Mouse (Mus musculus) adrenal gland, adult 8-10 months (tissue): ENCODE data around the gene Rgs2. TPM values are rescaled to one million over a fixed set of nuclear protein-coding genes. Genes with fewer than 3 reads are reported as not detected.

ENCODE experiments used
- DNase-seq: peaks from one replicate; pipeline ENCODE4 v3.0.0; 2022
- total RNA-seq, 4 experiments: library from RNA; stranded (reverse); gene quantifications; 2 replicates each; pipeline ENCODE4 v1.2.4; 2022

Rgs2 gene
- total RNA-seq, 4 experiments from 2014 or later: 180 to 417 (median 331) TPM

DNA sequence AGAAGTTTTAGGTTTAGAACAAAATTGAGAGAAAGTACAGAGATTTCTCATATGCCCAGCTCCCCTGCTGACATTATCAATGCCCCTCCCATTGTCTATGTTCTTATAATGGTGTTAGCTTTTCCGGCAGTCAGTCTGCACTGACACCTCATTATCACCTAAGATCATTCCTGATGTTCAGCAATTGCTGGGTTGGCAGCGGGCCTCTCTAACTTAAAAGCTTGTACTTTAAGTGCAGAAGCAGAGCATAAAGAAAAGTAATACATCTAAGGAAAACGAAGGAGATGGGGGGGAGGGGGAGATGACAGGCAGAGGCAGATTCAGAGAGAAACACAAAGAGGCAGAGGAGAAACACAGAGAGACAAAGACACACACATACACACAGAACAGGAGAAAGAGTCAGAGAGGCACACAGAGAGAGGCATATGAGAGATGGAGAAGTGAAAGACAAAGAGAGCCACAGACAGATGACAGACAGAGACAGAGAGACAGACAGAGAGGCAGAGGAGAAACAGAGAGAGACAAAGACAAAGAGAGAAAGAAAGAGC lies 21.1 kb downstream of the Rgs2 start:
- DNase-seq: no peak

DNA sequence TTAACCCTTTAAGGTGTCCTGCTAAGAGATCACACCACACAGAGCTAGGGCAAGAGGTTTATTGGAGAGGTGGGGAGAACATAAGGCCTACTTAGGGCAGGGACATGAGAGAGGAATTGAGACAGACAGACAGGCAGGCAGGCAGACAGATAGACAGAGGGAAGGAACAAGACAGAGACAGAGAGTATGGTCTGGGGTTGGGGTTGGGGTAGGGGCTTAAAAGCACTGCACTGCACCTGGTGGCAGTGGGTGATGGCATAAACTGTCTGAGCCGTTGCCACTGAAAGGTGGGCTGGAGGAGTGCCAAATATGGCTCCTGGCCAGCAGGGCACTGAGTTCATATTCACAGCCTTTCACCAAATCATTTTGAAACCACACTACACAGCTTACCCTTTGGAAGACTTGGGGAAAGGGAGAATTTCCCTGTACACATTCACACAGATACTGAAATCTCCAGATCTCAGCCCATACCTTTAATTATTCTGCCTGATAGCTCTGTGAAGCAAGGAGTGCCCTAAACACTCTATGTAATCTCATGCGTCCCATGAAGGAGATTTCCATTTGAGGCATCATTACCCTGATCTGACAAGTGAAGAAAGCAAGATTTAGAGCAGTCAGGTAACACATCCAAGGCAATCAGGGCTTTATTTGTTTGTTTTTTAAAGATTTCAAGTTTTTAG lies 21.7 kb downstream of the Rgs2 start:
- no peak for DNase-seq

DNA sequence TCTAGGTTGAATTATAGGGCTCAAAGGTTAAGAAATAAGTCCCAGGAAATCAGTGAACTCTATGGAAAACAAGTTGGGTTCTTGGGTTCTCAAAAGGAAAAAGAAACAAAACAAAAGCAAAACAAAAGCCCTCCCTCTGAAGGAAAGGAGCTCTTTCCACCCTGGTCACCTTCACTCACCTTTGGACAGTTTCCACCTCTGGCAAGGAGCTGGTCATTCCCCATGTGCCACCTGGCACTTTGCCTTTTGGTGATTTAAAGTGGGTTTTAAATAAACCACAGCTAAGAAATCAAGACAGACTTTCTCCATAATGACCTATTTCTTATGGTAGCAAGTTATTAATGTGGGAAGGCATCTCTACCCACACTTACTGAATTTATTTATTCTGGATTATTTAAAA lies 23.1 kb downstream of the Rgs2 start:
- DNase-seq: no peak

DNA sequence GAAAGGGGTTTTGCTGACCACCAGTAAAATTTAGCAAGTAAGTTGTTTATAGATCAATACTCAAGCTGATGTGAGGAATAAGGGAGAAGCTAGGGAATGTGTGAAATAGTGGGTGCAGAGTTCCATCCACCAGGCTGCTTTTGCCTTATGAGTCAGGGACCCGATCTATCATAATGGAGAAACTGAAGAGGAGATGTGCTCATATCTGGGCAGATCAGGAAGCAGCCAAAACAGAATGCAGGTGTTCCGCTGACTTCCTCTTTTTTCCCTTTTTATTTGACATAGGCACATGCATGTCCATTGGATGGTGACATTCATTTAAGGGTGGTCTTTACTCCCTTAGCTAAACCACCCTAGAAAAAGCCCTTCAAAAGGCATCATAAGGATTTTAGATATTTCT lies 29.3 kb downstream of the Rgs2 start:
- DNase-seq: no peak

DNA sequence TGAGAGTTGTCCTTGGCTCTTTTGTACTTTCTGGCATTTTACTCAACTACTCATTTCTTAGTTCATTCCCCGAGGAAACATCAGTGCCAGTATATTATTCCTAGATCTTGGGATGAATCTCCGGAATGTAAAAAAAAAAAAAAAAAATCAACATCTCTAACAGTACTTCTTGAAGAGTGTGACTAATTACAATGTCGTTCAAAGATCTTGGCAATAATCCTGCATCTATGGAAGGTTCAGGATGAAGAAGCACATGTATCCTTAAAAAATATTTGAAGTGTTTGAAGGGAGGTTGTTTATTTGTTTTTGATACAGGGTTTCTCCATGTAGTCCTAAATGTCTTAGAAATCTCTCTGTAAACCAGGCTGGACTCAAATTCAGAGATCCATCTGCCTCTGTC lies 41.7 kb downstream of the Rgs2 start:
- no peak for DNase-seq

DNA sequence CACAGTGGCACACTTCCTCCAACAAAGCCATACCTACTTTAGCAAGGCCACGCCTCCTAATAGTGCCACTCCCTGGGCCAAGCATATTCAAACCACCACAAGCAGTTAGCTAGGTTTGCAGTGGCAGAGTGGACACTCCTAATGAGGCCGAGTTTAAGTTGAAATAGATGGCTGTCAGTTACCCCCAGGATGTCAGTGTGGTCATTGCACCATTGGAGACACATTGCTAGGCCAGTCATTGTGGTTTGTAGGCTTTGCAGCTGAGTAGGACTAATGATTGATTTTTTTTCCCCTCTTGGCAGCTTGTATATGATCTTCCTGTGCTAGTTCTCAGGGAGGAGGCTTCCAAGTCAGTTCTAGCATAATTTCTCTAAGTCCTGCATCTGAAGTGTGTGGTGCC lies 43.6 kb downstream of the Rgs2 start:
- no peak for DNase-seq

DNA sequence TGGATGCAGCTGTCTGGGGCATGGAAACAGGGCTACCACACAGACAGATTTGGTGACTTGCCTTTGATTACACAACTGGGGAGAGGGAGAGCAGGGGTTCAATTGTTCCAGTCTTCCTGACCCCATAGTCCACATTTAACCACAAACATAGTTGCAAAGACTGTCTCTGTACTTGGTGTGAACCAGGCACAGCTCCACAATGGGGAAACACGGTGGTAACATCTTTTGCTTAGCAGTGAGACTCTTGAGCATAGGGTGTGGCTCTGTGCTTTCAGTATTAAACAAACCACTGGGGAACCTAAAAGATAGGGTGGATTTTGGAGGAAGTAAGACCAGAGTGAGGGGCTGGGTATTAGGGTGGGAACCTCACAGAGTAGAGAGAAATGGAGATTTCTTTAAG lies 47.9 kb downstream of the Rgs2 start:
- DNase-seq: no peak

DNA sequence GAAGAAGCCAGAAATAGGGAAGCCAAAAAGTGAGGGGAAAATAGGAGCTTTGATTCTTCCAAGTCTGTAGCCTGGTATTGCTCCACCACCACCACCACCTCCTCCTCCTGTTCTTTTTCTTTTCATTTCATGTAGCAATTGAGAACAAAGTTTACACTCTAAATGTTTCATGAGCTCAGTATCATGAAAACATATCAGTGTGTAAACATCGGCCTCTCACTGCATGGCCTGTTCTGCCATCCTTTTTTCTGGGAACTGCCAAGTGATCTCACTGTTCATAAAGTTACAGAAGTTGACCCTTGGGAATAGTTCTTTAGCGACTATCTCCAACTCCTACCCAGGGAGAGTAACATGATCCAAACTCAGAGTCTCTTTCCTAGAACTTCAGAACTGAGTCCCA lies 51.1 kb downstream of the Rgs2 start:
- no peak for DNase-seq

Other genes starting within 250 kb of the Rgs2 start
- gene Trove2, start 227.1 kb downstream of the Rgs2 start, total RNA-seq: 10 to 100 TPM; 14.6 to 25.7 (median 20.0) TPM
- 10 to 100 TPM; 22.5 to 25.9 (median 24.3) TPM for gene Uchl5, start 226.9 kb downstream of the Rgs2 start, total RNA-seq
- gene Rgs13, start 173.2 kb upstream of the Rgs2 start, total RNA-seq: not detected
- 1 to 10 TPM; 1.1 to 2.3 (median 1.7) TPM for gene Rgs1, start 245.1 kb upstream of the Rgs2 start, total RNA-seq